Mouse (Mus musculus): ENCODE measurements around the gene Ace. TPM values are rescaled to one million over a fixed set of nuclear protein-coding genes. Genes with fewer than 3 reads are reported as not detected.

The Ace gene
- total RNA-seq (2023), result 100 to 1,000 TPM; 573 to 595 TPM

DNA sequence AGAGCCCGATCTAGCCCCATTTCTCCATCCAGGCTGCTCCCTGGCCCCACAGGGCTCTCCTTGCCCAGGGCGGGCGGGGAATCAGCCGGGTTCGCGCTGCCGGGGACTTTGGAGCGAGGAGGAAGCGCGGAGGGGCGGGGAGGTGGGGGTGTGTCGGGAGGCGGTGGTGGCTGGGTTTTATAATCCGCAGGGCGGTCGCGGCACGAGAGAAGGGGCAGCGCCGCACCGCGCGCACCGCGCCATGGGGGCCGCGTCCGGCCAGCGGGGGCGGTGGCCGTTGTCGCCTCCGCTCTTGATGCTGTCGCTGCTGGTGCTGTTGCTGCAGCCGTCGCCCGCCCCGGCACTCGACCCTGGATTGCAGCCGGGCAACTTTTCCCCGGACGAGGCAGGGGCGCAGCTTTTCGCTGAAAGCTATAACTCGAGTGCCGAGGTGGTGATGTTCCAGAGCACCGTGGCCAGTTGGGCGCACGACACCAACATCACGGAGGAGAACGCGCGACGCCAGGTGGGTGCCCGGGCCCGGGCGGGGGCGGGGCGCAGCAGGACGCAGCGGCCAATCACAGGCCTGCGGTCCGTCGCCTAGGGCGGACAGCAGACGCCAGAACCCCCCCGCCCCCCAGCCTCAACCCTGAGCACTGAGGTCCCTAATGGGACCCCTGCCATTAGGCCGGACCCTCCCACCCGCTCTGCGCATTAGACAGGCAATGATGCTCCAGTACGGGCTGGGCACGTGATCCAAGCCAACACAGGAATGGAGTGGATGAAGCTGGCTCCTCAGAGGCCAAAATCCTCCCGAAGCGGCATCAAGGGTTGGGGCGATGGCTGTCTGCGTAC is at the start of gene Ace:
Ace (plus strand) TSS at position 205 of the 834 bp plus-strand sequence.

DNA sequence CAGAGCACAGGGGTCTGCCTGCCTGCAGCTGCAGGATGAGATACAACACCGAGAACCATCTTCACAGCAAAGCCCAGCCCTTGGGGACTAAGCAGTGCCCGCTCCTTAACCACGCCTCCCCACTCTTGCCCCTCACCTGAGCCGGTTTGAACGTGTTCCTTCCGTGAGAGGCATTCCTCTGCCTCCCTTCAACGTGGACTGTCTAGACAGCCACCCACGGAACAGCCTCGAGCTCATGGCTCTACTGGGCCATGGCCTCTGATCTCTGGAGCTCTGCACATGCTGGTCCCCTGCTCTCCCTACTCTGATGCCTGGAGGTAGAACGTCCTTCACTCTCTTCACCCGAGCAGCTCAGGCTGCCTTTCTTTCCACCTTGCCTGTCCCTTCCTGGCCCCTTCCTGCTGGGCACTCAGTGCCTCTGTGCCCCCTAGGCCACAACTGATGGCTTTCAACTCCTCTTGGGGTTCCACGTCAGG is 14.8 kb upstream of the Ace start, which contains the start of gene Cyb561:
Cyb561 (minus strand) TSS at position 426 of the 476 bp plus-strand sequence.

GRCm38 (mm10) chr11:105994375-105994774 is 26.6 kb downstream of the Ace start, which contains the start of gene Ace3:
Gene Ace3, plus strand, starts transcription at chr11:105994675.

GRCm38 (mm10) chr11:106007821-106008220 is 40.1 kb downstream of the Ace start, which contains the start of gene Kcnh6:
Gene Kcnh6, plus strand, starts transcription at chr11:106008124.

DNA sequence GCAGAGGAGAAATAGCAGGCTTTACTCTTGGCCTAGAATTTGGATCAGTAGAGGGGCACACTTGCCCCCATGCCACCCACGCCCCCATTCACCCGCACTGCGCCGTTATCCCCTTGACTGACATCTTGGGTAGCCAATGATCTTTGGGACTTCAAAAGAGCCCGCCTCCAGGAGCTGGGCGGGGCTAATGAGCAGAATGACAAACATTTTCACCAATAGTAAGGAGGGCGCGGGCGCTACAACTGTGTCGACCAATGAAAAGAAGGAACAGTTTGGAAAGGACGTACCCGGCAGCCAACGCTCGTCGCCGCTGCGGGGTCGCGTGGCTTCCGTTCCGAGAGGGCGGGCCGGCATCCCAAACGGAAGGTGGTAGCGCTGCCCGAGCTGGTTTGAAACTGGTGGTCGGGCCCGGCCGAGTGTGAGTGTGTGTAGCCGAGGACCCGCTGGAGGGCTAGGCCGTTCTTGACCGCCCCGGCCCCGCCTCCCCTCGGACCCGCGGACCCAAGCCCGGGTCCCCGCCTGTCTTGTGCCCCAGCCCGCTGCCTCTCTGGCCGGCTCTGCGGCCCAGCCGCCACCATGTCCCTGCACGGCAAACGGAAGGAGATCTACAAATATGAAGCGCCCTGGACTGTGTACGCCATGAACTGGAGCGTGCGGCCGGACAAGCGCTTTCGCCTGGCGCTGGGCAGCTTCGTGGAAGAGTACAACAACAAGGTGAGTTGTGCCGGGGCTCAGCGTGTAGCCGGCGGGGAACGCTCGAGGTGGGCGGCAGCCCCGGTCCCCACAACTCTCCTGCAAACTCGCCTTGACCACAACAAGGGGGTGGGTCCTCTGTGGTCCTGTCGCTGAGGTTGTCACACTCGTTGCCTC is 69.0 kb downstream of the Ace start, which contains the start of gene Dcaf7:
Dcaf7 (plus strand) TSS at position 325 of the 870 bp plus-strand sequence.

Other genes starting within 250 kb of the Ace start
- 1 to 10 TPM; 1.7 to 1.8 TPM for gene Cyb561, start 14.6 kb upstream of the Ace start, total RNA-seq (2023)
- under 1 TPM in 1 of 2 experiments, not detected in 1; 0.39 TPM for gene Ace3, start 26.7 kb downstream of the Ace start, total RNA-seq (2023)
- not detected for gene Kcnh6, start 40.2 kb downstream of the Ace start, total RNA-seq (2023)
- gene Dcaf7, start 68.9 kb downstream of the Ace start, total RNA-seq (2023), result 10 to 100 TPM; 59.0 to 63.9 TPM
- gene Taco1, start 98.1 kb downstream of the Ace start, total RNA-seq (2023), result 1 to 10 TPM; 6.0 to 6.9 TPM
- 100 to 1,000 TPM; 227 to 231 TPM for gene Map3k3, start 116.7 kb downstream of the Ace start, total RNA-seq (2023)
- 10 to 100 TPM in 1 of 2 experiments, 1 to 10 TPM in 1; 8.6 to 10.8 TPM for gene Gm10840, start 192.9 kb downstream of the Ace start, total RNA-seq (2023)
- 100 to 1,000 TPM; 248 to 268 TPM for gene Limd2, start 192.9 kb downstream of the Ace start, total RNA-seq (2023)
- 10 to 100 TPM; 26.6 to 29.1 TPM for gene Strada, start 234.2 kb downstream of the Ace start, total RNA-seq (2023)
- gene Ccdc47, start 248.4 kb downstream of the Ace start, total RNA-seq (2023), result 10 to 100 TPM; 37.6 to 52.1 TPM
- gene Ddx42, start 249.0 kb downstream of the Ace start, total RNA-seq (2023), result 10 to 100 TPM; 47.0 to 51.3 TPM